Mouse (Mus musculus) heart, adult 2 months (tissue): ENCODE data around the gene Tcerg1l.

ENCODE experiments used
- CTCF ChIP-seq: fragments of 200-600 bp; IDR thresholded peaks from 2 replicates; pipeline ENCODE4 v1.8.1; 2022; ENCODE audit warnings: antibody characterized with exemption, mild to moderate bottlenecking, moderate library complexity
- EP300 ChIP-seq: fragments of 200-500 bp; IDR thresholded peaks from 2 replicates; pipeline ENCODE4 v1.6.1; 2011; ENCODE audit warnings: low read depth, low read length, control low read depth; ENCODE audit not compliant: insufficient read depth
- POLR2A ChIP-seq: fragments of 200-500 bp; IDR thresholded peaks from 2 replicates; pipeline ENCODE4 v1.6.1; 2011; ENCODE audit warnings: mild to moderate bottlenecking, low read depth, low read length, control low read depth; ENCODE audit not compliant: insufficient read depth

DNA sequence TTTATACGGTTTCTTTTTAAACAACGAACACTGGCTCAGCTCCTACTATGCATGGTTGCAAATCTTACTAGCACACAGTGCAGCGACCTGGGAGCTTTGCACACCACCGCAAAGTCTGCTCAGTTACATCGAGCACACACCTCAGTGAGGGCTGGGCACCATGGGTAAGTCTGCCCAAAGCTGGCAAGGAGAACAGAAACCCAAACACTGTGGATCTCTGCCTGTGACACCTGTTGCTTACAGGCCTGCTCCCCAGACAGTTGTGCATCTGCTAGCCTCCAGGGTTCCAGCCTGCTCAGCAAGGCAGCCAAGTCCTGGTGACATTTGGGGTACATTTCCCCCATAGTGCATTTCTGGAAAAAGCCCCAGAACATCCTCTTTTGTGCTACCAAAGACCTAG lies 4.1 kb upstream of the Tcerg1l start:
- TF ChIP-seq CTCF (no peak), POLR2A (no peak), EP300 (no peak)
